Mouse (Mus musculus) cerebellum, adult 9-10 months (tissue): ENCODE results near the gene Hipk2.

Experiments
- DNase-seq: peaks from one replicate; pipeline ENCODE4 v3.0.0; 2022

Gene Hipk2

GRCm38 (mm10) chr6:38742441-38742840 lies 133.5 kb downstream of the Hipk2 start:
- no peak for DNase-seq

DNA sequence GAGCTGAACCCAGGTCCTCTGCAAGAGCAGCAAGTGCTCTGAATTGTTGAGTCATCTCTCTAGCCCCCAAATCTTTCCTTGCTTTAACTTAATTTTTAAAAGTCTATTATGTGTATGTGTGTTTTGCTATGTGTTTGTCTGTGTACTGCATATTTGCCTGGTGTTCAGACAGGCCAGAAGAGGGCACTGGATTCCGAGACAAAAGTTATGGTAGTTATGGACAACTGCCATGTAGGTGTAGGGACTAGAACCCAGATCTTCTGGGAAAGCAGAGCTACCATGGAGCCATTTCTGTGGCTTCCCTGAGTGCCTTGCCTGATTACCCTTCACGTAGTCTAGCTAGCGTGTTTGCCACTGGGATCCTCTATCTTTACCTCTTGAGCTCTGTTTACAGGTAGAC lies 134.9 kb downstream of the Hipk2 start:
- no peak for DNase-seq

DNA sequence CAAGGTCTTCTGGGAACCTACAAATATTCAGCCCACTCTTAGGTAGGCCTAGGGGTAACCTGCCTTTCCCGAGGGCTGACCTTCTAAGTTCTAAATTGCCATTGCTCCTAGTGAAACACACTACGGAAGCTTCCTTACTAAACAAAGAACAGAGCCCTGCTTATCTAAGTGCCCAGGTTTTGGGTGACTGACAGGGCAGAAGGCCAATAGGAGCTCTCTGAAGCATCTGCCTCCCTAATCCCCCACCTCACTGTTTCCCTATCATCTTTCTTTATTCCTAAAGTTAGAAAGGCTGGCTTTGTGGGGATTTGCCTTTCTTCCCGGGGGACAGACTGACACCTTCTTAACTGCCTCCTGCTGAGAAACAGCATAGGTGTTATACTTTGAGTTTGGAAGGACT lies 136.7 kb downstream of the Hipk2 start:
- DNase-seq, result no peak

GRCm38 (mm10) chr6:38737763-38738162 lies 138.2 kb downstream of the Hipk2 start:
- no peak for DNase-seq

DNA sequence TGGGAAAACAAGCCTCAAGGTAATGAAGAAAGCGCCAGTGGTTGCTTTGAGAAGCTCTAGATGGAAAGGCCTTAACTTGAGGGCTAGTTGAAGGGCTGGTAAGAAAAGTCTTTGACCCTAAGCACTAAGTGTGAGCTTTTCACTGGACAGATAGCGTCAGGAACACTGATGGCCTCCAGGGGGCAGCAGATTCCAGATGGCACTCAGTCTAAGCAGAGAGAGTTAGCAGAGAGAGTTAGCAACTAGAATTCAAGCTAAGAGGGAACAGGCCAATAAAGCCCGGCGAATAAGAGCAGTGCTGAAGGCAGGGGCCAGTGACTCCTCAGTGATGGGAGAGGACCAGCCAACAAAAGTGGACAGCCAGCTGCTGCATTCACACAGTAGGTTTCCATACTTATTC lies 139.7 kb downstream of the Hipk2 start:
- DNase-seq, result peak; percentile 82

GRCm38 (mm10) chr6:38732681-38733080 lies 143.3 kb downstream of the Hipk2 start:
- no peak for DNase-seq

DNA sequence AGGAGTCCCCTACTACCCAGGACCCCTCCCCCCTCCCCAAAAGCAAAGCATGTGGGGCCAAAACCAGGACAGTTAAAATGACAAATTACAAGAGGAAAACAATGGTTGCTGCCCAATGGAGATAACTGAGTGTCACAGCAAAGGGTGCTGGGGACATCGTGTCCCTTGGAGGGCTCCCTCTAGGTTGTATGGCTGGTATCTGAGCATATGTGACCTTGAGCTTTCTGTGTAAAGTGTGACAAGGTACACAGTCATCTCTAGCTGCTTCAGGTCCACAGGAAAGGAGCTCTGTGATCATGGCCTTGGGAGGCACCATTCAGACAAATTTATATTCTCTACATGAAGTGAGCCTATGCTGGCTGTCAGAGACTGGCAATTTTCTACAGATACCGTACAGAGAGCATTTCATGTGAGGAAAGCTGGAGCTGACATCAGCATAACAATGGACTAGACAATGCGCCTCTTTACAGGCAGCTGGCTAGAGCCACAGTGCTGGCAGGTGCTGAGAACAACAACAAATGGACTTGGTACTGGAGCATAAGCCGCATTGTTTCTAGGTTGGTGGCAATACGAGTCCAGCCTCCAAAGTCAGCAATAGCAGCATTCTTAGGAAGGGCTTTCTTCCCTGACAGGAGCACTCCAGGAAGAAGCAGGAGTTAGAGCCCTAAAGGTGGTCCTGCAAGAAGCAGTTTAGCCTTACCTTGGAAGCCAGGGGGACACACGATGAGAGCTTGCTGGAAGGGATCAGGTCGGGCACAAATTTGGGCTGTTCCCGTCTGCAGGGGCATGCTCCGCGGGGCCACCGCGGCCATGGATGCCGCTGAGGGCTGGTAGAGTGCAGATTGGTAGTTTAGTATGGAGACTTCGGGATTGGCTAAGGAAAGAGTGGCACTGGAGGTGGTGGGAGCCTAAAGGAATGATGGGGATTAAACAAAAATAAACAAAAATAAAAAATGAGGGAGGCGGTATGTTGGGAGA lies 145.5 kb downstream of the Hipk2 start:
- peak; percentile 25 for DNase-seq

- DNase-seq, result no peak
Observed at GRCm38 (mm10) chr6:38725515-38725914, 150.4 kb downstream of the Hipk2 start.

GRCm38 (mm10) chr6:38721361-38721760 lies 154.6 kb downstream of the Hipk2 start:
- no peak for DNase-seq

DNA sequence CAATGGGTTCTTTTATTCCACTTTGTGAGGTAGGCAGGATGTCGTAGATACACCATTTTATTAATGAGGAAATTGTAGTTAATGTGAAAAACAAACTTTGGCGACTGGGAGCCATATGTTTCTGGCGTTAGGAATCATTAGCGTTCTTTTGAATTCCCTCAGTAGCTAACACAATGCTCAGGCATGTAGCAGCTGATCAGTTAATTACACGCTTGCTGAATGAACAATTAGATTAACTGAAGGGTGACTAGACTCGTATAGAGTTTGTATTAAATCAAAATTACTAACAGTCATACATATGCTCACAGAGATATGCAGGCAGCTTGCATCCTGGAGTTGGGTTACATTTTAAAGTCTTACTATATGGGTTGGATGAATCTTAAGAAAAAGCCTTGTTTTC lies 156.7 kb downstream of the Hipk2 start:
- no peak for DNase-seq

DNA sequence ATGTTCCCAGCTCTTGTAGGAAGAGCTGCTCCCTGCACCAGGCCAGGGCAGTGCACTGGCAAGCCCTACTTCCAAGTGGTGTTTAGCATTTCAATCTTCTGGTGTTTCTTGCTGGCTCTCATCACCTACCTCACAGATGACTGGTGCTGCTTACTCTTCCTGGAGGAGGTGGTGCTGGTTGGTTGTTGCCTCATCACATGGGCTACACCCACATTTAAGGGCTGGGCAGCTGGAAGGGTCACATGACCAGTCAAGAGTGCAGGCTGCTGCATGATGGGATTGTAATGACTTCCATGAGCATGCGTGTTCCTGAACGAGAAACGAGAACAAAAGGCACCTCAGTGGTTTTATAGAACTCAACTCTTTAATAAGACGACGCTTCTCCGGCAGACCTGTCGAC lies 157.3 kb downstream of the Hipk2 start:
- DNase-seq, result no peak

DNA sequence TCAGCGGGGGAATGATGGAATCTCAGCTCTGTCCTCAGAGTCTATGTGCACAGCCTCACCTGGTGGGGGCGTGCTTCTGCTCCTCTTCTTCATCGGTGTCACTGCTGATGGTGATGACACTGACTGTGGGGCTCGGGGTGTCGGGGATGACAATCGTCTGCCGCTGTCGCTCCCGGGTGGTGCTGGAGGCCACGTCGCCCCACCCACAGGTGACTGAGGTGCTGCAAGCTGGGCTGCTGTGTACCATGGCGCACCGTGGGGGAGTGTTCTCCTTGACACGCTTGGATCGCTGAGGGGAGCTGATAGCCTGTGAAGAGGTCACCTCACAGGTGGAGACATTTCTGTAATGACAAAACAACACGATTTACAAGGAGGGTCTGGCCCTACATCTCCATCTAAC lies 160.1 kb downstream of the Hipk2 start:
- no peak for DNase-seq

DNA sequence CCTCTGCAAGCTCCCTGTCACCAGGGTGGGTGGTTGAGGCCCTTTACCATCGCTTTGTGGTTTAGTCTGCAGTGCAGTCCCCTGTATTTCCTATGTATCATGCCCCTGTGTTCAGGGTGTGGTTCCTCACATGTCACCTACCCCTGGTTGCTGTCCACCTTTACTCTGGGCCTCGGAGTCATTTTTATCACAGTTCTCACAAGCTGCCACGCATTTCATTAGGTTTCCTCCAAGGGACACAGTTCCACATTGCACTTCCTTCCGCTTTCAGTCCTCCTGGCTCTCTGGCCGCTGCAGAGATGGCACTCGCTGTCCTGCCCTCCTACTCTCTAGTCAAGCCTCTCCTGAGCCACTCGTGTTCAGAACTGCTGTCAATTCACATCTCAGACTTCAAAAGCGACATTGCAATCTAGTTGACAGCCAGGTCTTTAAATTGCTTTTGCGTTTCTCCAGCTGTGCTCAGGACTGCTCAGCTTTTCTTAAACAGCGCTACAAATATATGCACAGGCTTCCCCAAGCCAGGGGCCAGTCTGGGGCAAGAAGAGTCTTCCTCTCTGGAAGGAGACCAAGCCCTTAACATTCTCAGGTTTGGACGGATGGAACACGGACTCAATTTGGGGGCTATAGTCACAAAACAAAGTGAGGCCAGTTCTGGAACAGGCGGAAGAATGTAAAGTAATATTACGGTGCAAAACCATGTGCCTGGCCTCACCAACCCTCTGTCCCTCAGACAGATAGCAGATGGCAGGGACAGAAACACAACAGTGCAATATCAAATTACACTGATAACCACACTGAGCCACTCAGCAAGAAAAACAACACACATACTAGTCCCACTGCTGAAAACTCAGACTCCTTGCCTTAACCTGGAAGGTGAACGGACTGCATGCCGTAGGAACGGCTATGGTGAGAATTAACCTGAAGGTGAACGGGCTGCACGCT lies 161.7 kb downstream of the Hipk2 start:
- DNase-seq, result no peak

DNA sequence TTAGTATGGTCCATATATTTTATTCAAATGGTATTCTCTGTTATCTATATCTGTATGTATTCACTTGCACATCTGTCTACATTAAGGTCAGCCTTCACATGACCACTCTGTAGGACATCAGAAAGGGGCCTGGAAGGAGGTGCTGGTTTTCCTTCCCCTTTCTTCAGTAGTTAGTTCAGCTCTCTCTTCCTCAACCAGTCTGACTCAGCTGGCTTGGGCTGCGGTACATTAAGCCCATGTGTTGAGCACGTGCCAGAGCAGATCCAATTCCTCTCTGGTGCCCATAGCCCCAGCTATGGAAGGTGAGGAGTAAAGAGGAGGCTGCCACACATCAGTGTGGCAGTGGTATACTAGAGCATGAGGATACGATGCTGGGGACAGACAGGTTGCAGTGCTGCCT lies 165.5 kb downstream of the Hipk2 start:
- no peak for DNase-seq

DNA sequence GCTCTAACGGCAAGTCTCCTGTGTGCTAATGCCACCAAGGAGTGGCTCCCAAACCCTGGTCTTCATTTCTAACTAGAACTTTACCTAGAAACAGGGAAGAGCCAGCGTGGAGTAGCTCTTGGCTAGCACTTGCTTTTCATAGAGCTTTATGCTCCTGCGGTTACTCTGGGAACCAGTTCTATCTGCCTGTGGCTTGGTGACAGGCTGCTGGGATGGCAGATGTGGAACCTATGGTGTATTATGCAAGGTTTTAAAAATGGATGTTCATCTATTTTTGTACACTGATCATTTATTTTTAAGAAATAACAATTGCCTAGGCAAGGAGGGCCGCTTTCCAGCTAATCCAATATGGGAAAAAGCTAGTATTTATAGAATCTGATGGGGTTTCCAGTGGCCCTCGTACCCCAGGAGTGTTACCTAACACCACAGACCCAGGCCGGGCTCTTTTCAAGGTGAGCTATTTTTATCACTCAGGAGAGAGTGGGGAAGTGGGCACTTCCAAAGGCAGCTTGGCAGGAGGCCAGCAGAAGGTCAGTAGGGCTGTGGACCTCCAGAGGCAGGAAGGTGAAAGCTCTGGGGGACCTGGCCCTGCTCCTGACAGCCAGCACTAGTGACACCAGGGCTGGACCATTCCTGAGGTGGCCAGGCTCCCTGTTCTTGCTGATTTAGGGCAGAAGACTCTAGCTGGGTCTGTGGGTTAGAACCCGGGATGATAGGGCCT lies 171.5 kb downstream of the Hipk2 start:
- no peak for DNase-seq

GRCm38 (mm10) chr6:38703526-38703925 lies 172.4 kb downstream of the Hipk2 start:
- DNase-seq, result no peak

GRCm38 (mm10) chr6:38702810-38703399 lies 173.1 kb downstream of the Hipk2 start:
- no peak for DNase-seq

DNA sequence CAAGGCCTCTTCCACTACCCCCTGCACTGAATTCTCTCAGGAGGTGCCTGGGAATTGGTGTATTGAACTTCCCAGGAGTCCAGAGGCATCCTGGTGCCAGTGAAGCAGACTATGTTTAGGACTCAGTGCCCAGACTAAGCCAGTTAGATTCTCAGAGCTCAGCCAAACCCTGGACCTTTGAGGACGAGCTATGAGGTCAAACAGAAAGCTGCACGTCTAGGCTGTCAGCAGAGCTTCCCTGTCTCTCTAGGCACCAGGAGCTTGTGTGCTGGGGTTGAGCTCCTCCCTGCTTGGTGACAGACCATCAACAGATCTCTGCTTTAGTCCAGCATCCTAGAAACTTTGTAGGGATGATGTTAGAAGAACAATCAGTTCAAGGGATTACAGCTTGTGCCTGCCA lies 174.5 kb downstream of the Hipk2 start:
- no peak for DNase-seq

DNA sequence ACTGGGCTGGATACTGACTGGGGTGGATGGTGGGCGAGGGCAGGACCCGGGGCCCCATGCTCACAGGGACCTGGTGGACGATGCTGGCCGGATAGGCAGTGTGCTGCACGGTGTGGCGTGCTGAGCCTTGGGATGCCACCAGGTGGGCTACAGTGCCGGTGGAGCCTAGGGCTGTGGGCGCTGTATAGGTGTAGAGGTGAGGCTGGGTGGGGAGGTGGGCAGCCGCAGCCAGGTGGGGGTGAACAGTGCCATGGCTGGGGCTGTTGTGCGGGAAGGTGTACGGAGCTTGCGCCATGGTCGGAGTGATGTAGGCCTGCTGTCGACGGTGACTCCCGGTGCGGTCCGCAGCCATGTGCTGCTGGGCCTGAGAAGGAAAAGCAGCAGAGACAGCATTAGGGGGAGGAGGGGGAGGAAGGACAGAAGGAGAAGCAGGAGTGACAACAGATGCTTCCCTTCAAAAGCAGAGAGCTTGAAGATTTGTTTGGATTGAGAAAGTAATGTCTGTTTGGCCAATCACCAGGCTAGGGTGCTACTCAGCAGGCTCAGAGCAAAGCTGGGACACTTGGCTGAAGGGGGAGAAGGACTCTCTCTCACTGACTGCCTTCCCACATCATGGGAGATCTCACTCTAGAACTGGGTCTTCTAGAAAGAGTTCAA lies 177.6 kb downstream of the Hipk2 start:
- DNase-seq, result no peak

DNA sequence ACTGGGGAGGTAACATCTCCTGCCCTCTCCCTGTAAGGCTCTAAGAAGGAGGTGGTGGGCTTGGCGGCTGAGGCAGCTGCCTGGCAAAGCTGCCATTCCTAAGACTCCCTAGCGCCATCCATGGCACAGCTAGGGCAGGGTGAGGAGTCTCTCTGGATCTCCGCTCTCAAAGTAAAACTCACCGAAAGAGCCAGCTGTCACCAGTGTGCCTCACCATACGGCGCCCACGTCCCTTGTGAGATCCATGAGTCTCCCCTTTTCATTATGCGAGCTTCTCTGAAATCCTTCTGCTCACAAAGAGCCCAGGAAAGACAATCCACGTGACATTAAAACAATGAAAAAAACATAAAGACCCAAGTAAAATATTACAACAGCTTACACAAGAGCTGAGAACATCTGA lies 179.4 kb downstream of the Hipk2 start:
- no peak for DNase-seq

DNA sequence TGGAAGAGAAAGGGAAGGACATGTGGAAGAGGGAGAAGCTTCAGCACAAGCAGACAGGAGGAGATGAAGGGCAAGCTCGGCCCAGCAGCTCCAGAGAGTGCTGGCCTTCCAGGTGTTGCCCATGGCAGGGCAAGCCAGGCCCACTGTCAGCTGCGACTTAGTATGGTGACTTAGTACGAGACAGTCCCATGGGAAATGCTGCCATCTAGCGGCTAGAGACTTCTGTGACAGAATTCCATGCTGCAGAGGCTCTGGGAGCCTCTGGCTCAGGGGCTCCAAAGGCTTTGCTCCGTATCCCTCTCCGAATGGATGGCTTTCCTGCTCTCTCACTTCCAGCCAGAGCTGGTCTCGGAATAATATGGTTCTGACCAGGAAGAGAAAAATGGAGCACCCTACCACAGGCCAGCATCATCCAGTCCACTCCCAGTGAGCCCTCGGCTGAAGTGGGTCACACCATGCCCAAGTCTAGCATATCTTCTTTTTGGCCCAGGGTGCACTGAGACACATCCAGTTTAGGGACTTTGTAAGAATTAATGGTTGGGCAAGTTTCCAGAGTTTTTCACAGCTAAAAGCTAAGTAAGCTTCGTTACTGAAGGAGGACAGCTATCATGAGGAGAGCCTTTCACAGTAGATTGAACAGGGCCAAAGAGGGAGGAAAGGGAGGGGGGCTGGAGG lies 180.4 kb downstream of the Hipk2 start:
- peak; percentile 83 for DNase-seq
